Mouse (Mus musculus): ENCODE data around the gene Olig2. TPM values are rescaled to one million over a fixed set of nuclear protein-coding genes. Genes with fewer than 3 reads are reported as not detected.
"Not testable (repeated sequence)": the region's sequence is repeated elsewhere in the genome, so short reads cannot be mapped to it uniquely, and the experiment has no call there.

Olig2 gene
- polyA plus RNA-seq, 1 experiment from 2014 or later: not detected

GRCm38 (mm10) chr16:91246292-91246691, 21.0 kb downstream of the Olig2 start:
- Histone ChIP-seq H3K4me3 (ENCODE audit: low read depth, low read length) (no peak overlapping the region), H3K9ac (replicated peaks; ENCODE audit: low read depth) (no peak overlapping the region), H3K4me2 (replicated peaks; ENCODE audit: low read depth, low read length) (no peak overlapping the region), H3K27me3 (replicated peaks; ENCODE audit: insufficient read depth, low read length) (0 out of 2 replicates have a peak, but pooled peaks cover 4% of the 10 kb centered on the region), H3K4me1 (ENCODE audit: insufficient read depth, low read depth, low read length) (no peaks in the 10 kb centered on the region), H3K9me3 (ENCODE audit: low read length) (no peaks in the 10 kb centered on the region), H3K27ac (ENCODE audit: low read length) (no peak overlapping the region), H3K36me3 (ENCODE audit: insufficient read depth, low read length) (no peaks in the 10 kb centered on the region)
- ATAC-seq (no peak), DNase-seq (ENCODE audit: low spot score) (no peak)
- 65% methylated on average over 9 of the region's 9 CpGs for WGBS
- TF ChIP-seq EP300 (IDR thresholded peaks at IDR 0.05) (no peak), CTCF (IDR thresholded peaks at IDR 0.05) (no peak)

- H3K4me2 ChIP-seq (replicated peaks; ENCODE audit: low read depth, low read length): peak overlapping the region; percentile 9; the same call in 1 of the 2 replicates
- peaks cover 12% of the 10 kb centered on the region; the same call in 1 of the 2 replicates for H3K27me3 ChIP-seq (replicated peaks; ENCODE audit: insufficient read depth, low read length)
- 18% methylated on average over 21 of the region's 28 CpGs for WGBS
- not testable (repeated sequence) for H3K4me3 ChIP-seq (ENCODE audit: low read depth, low read length); H3K36me3 ChIP-seq (ENCODE audit: insufficient read depth, low read length); H3K9me3 ChIP-seq (ENCODE audit: low read length); ATAC-seq; H3K9ac ChIP-seq (replicated peaks; ENCODE audit: low read depth); DNase-seq (ENCODE audit: low spot score); H3K27ac ChIP-seq (ENCODE audit: low read length); H3K4me1 ChIP-seq (ENCODE audit: insufficient read depth, low read depth, low read length)
Measured at GRCm38 (mm10) chr16:91255419-91256164, 30.3 kb downstream of the Olig2 start.

GRCm38 (mm10) chr16:91258956-91259355, 33.7 kb downstream of the Olig2 start:
- no peak for TF ChIP-seq EP300 (IDR thresholded peaks at IDR 0.05)
- no peak for TF ChIP-seq CTCF (IDR thresholded peaks at IDR 0.05)
- no peak overlapping the region for H3K4me3 ChIP-seq (ENCODE audit: low read depth, low read length)

GRCm38 (mm10) chr16:91260861-91261260, 35.6 kb downstream of the Olig2 start:
- no peak for TF ChIP-seq EP300 (IDR thresholded peaks at IDR 0.05)
- no peak for TF ChIP-seq CTCF (IDR thresholded peaks at IDR 0.05)
- DNase-seq (ENCODE audit: low spot score) (no peak), ATAC-seq (no peak)
- Histone ChIP-seq H3K9me3 (ENCODE audit: low read length) (no peaks in the 10 kb centered on the region), H3K27ac (ENCODE audit: low read length) (no peak overlapping the region), H3K4me1 (ENCODE audit: insufficient read depth, low read depth, low read length) (no peaks in the 10 kb centered on the region), H3K4me3 (ENCODE audit: low read depth, low read length) (no peak overlapping the region), H3K4me2 (replicated peaks; ENCODE audit: low read depth, low read length) (no peak overlapping the region), H3K27me3 (replicated peaks; ENCODE audit: insufficient read depth, low read length) (peaks cover 11% of the 10 kb centered on the region; the same call in 1 of the 2 replicates), H3K36me3 (ENCODE audit: insufficient read depth, low read length) (no peaks in the 10 kb centered on the region), H3K9ac (replicated peaks; ENCODE audit: low read depth) (no peak overlapping the region)
- 80% methylated on average over 3 of the region's 3 CpGs for WGBS

More at GRCm38 (mm10) chr16:91258956-91259355, 33.7 kb downstream of the Olig2 start:
- H3K27me3 ChIP-seq (replicated peaks; ENCODE audit: insufficient read depth, low read length): peaks cover 12% of the 10 kb centered on the region; the same call in 1 of the 2 replicates
- no peaks in the 10 kb centered on the region for H3K9me3 ChIP-seq (ENCODE audit: low read length)
- H3K9ac ChIP-seq (replicated peaks; ENCODE audit: low read depth): no peak overlapping the region
- DNase-seq (ENCODE audit: low spot score): no peak
- no peak for ATAC-seq
- 54% methylated on average over 3 of the region's 3 CpGs for WGBS
- no peak overlapping the region for H3K4me2 ChIP-seq (replicated peaks; ENCODE audit: low read depth, low read length)
- no peaks in the 10 kb centered on the region for H3K4me1 ChIP-seq (ENCODE audit: insufficient read depth, low read depth, low read length)
- no peaks in the 10 kb centered on the region for H3K36me3 ChIP-seq (ENCODE audit: insufficient read depth, low read length)
- H3K27ac ChIP-seq (ENCODE audit: low read length): no peak overlapping the region

- H3K27me3 ChIP-seq (replicated peaks; ENCODE audit: insufficient read depth, low read length): peaks cover 10% of the 10 kb centered on the region
- no peak overlapping the region for H3K4me2 ChIP-seq (replicated peaks; ENCODE audit: low read depth, low read length)
- H3K36me3 ChIP-seq (ENCODE audit: insufficient read depth, low read length): no peaks in the 10 kb centered on the region
- H3K9ac ChIP-seq (replicated peaks; ENCODE audit: low read depth): no peak overlapping the region
- DNase-seq (ENCODE audit: low spot score) (no peak), ATAC-seq (no peak)
- TF ChIP-seq EP300 (IDR thresholded peaks at IDR 0.05) (no peak), CTCF (IDR thresholded peaks at IDR 0.05) (no peak)
- H3K9me3 ChIP-seq (ENCODE audit: low read length): no peaks in the 10 kb centered on the region
- no peak overlapping the region for H3K4me3 ChIP-seq (ENCODE audit: low read depth, low read length)
- no peak overlapping the region for H3K27ac ChIP-seq (ENCODE audit: low read length)
- H3K4me1 ChIP-seq (ENCODE audit: insufficient read depth, low read depth, low read length): no peaks in the 10 kb centered on the region
- WGBS: 31% methylated on average over 12 of the region's 12 CpGs
Measured at GRCm38 (mm10) chr16:91262467-91263220, 37.4 kb downstream of the Olig2 start.

GRCm38 (mm10) chr16:91265972-91266371, 40.7 kb downstream of the Olig2 start:
- H3K4me2 ChIP-seq (replicated peaks; ENCODE audit: low read depth, low read length): no peak overlapping the region
- H3K27ac ChIP-seq (ENCODE audit: low read length): no peak overlapping the region
- H3K9me3 ChIP-seq (ENCODE audit: low read length): no peaks in the 10 kb centered on the region
- no peak overlapping the region for H3K9ac ChIP-seq (replicated peaks; ENCODE audit: low read depth)
- DNase-seq (ENCODE audit: low spot score) (no peak), ATAC-seq (no peak)
- H3K4me1 ChIP-seq (ENCODE audit: insufficient read depth, low read depth, low read length): no peaks in the 10 kb centered on the region
- peaks cover 40% of the 10 kb centered on the region for H3K27me3 ChIP-seq (replicated peaks; ENCODE audit: insufficient read depth, low read length)
- TF ChIP-seq CTCF (IDR thresholded peaks at IDR 0.05): no peak
- no peak for TF ChIP-seq EP300 (IDR thresholded peaks at IDR 0.05)
- WGBS: 78% methylated on average over 6 of the region's 6 CpGs
- H3K4me3 ChIP-seq (ENCODE audit: low read depth, low read length): no peak overlapping the region
- H3K36me3 ChIP-seq (ENCODE audit: insufficient read depth, low read length): no peaks in the 10 kb centered on the region

Data from lung, postnatal 0 days (tissue).